Mouse (Mus musculus): ENCODE measurements around the gene Tmem88b.

DNA sequence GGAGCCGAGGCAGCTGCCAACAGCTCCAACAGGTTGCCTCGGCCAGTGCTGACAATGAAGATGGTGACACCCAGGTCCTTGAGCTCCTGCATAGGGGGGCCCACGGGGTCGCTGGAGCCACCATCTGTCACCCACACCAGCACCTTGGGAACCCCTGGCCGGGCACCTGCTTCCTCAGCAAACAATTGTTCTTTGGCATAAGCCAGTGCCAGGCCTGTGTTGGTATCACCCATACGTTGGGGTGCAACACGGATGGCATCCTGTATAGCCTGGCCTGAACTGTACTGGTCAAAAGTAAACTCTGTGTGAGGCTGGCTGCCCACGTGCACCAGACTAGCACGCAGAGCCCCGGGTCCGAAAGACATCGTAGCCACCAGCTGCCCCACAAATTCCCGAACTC lies 12.9 kb downstream of the Tmem88b start:
- TF ChIP-seq CTCF (IDR thresholded peaks at IDR 0.05; ENCODE audit: extremely low read depth, insufficient read depth, low read length) (no peak), POLR2A (IDR thresholded peaks at IDR 0.05; ENCODE audit: extremely low read depth, insufficient read depth, low read length) (no peak)

All from cortical plate, adult 2 months (tissue).